Mouse (Mus musculus) ES-Bruce4 (cell line): Measurements from ENCODE around the gene Gm9837. TPM values are rescaled to one million over a fixed set of nuclear protein-coding genes. Genes with fewer than 3 reads are reported as not detected.

Experiments
- H3K27ac ChIP-seq: 2 replicates; pipeline ENCODE4 v1.5.1; 2012; ENCODE audit warnings: low read length, inconsistent platforms; ENCODE audit not compliant: insufficient read depth
- H3K27me3 ChIP-seq: 2 replicates; pipeline ENCODE4 v1.6.1; 2012; ENCODE audit warnings: mild to moderate bottlenecking, low read length, inconsistent platforms; ENCODE audit not compliant: control insufficient read depth, poor library complexity, insufficient read depth, severe bottlenecking
- H3K36me3 ChIP-seq: 2 replicates; pipeline ENCODE4 v1.6.1; 2012; ENCODE audit warnings: inconsistent platforms, mild to moderate bottlenecking, low read length, moderate library complexity; ENCODE audit not compliant: control insufficient read depth, poor library complexity, insufficient read depth, severe bottlenecking
- H3K4me1 ChIP-seq: one replicate; pipeline ENCODE4 v1.8.1; 2011; ENCODE audit warnings: low read length; ENCODE audit not compliant: control insufficient read depth, insufficient read depth
- H3K4me3 ChIP-seq: 2 replicates; pipeline ENCODE4 v1.5.1; 2011; ENCODE audit warnings: low read depth, mild to moderate bottlenecking, low read length
- H3K9ac ChIP-seq: 2 replicates; pipeline ENCODE4 v1.6.1; 2012; ENCODE audit warnings: low read depth, mild to moderate bottlenecking, inconsistent platforms; ENCODE audit not compliant: poor library complexity, severe bottlenecking
- H3K9me3 ChIP-seq: replicated peaks from 2 replicates; pipeline ENCODE4 v1.6.1; 2012; ENCODE audit warnings: mild to moderate bottlenecking, low read length, inconsistent platforms; ENCODE audit not compliant: control insufficient read depth, poor library complexity, insufficient read depth, severe bottlenecking
- CTCF ChIP-seq: IDR thresholded peaks from one replicate; pipeline ENCODE4 v1.8.1; 2011; ENCODE audit warnings: low read depth, low read length
- EP300 ChIP-seq: IDR thresholded peaks from 2 replicates; pipeline ENCODE4 v1.6.1; 2011; ENCODE audit warnings: low read depth, low read length; ENCODE audit not compliant: insufficient read depth
- POLR2A ChIP-seq: IDR thresholded peaks from one replicate; pipeline ENCODE4 v1.8.1; 2011; ENCODE audit warnings: low read length; ENCODE audit not compliant: insufficient read depth
- polyA plus RNA-seq: library from polyadenylated mRNA; stranded (reverse); fragments of >200 nt; gene quantifications from 2 replicates; pipeline ENCODE4 v1.2.4, GENCODE M21; 2011; ENCODE audit warnings: low read depth; ENCODE audit not compliant: missing spikeins, insufficient read depth, insufficient read length

Gm9837 gene
- polyA plus RNA-seq, 1 experiment = not detected

- Histone ChIP-seq H3K27me3 (no peaks in the 10 kb centered on the region), H3K36me3 (no peaks in the 10 kb centered on the region), H3K4me3 (no peak overlapping the region), H3K9me3 (no peaks in the 10 kb centered on the region), H3K4me1 (no peaks in the 10 kb centered on the region), H3K9ac (no peak overlapping the region), H3K27ac (no peak overlapping the region)
- TF ChIP-seq EP300 = no peak
- TF ChIP-seq CTCF = no peak
- no peak for TF ChIP-seq POLR2A
These were observed 17.9 kb downstream of the Gm9837 start for GRCm38 (mm10) chr11:53452396-53452795.

- no peaks in the 10 kb centered on the region for H3K36me3 ChIP-seq
- H3K4me3 ChIP-seq = no peak overlapping the region
- no peaks in the 10 kb centered on the region for H3K9me3 ChIP-seq
- no peak overlapping the region for H3K27ac ChIP-seq
- no peak for TF ChIP-seq EP300
- no peak for TF ChIP-seq CTCF
- no peak for TF ChIP-seq POLR2A
- H3K4me1 ChIP-seq = no peaks in the 10 kb centered on the region
- H3K9ac ChIP-seq = no peak overlapping the region
- no peaks in the 10 kb centered on the region for H3K27me3 ChIP-seq
These were observed 18.9 kb downstream of the Gm9837 start for GRCm38 (mm10) chr11:53451361-53451760.

GRCm38 (mm10) chr11:53450070-53450705 is 20.1 kb downstream of the Gm9837 start:
- Histone ChIP-seq H3K4me1 (no peaks in the 10 kb centered on the region), H3K9ac (no peak overlapping the region), H3K4me3 (no peak overlapping the region), H3K36me3 (no peaks in the 10 kb centered on the region), H3K27me3 (no peaks in the 10 kb centered on the region), H3K27ac (no peak overlapping the region), H3K9me3 (no peaks in the 10 kb centered on the region)
- TF ChIP-seq EP300 = no peak
- TF ChIP-seq POLR2A = no peak
- no peak for TF ChIP-seq CTCF

GRCm38 (mm10) chr11:53448529-53448928 is 21.8 kb downstream of the Gm9837 start:
- H3K4me3 ChIP-seq = no peak overlapping the region
- H3K9ac ChIP-seq = no peak overlapping the region
- no peaks in the 10 kb centered on the region for H3K36me3 ChIP-seq
- H3K9me3 ChIP-seq = no peaks in the 10 kb centered on the region
- TF ChIP-seq EP300 (no peak), POLR2A (no peak)
- no peak overlapping the region for H3K27ac ChIP-seq
- H3K4me1 ChIP-seq = no peaks in the 10 kb centered on the region
- no peaks in the 10 kb centered on the region for H3K27me3 ChIP-seq

- H3K27ac ChIP-seq = no peak overlapping the region
- no peaks in the 10 kb centered on the region for H3K27me3 ChIP-seq
- H3K9me3 ChIP-seq = no peaks in the 10 kb centered on the region
- H3K4me1 ChIP-seq = no peaks in the 10 kb centered on the region
- no peaks in the 10 kb centered on the region for H3K36me3 ChIP-seq
- TF ChIP-seq POLR2A (no peak), CTCF (no peak), EP300 (no peak)
- H3K4me3 ChIP-seq = no peak overlapping the region
- no peak overlapping the region for H3K9ac ChIP-seq
These were observed 22.3 kb downstream of the Gm9837 start for GRCm38 (mm10) chr11:53447996-53448395.

- no peak for TF ChIP-seq POLR2A
- no peak for TF ChIP-seq CTCF
- no peak for TF ChIP-seq EP300
- no peaks in the 10 kb centered on the region for H3K27me3 ChIP-seq
- no peak overlapping the region for H3K4me3 ChIP-seq
- H3K9me3 ChIP-seq = no peaks in the 10 kb centered on the region
- no peaks in the 10 kb centered on the region for H3K4me1 ChIP-seq
- H3K27ac ChIP-seq = no peak overlapping the region
- no peak overlapping the region for H3K9ac ChIP-seq
- H3K36me3 ChIP-seq = no peaks in the 10 kb centered on the region
These were observed 24.1 kb downstream of the Gm9837 start for GRCm38 (mm10) chr11:53446183-53446582.
